Mouse (Mus musculus) forelimb bud, embryonic 11.5 days (tissue): ENCODE results near the gene Fam83f.
A peak's percentile ranks its signal among the peaks of the same experiment; 100 is the strongest.
"Not testable (repeated sequence)": the region's sequence is repeated elsewhere in the genome, so short reads cannot be mapped to it uniquely, and the experiment has no call there.

Experiments
- DNase-seq: peaks from one replicate; pipeline ENCODE4 v3.0.0-alpha.2; 2012; ENCODE audit warnings: low read depth, low spot score

Gene Fam83f

DNA sequence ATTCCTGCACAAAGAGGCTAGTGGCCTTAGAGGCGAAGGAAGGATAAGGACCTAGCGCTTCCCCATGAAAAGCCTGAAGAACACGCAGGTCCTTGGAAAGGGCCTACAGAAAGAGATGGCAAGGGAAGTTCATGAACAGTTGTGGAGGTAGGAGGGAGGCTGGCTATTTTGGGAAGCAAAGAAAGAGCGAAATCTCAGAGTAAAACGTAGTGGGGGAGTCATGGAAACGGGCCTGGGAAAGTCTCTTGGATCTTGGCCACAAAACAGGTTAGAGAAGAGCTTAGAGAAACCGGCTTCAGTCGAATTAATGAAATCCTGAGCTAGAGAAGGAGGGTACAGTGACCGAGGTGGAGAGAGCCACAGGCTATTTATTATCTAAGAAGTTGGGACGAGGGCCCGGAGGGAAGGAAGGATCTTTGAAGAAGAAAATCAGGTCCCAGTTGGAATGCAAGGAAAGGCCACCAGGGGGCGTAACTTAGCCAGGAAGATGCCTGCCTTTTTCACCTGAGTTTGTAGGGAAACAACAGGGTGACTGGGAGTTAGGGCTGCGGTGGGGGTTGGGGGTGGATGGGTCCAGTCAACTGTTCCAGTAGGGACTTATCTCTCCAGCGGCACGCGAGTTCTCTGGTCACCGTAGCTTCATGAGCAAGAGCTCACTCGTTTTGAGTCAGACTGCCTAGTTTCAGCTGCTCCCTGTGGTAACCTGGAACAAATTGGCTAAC lies 34.3 kb downstream of the Fam83f start:
- peak; percentile 84 for DNase-seq

DNA sequence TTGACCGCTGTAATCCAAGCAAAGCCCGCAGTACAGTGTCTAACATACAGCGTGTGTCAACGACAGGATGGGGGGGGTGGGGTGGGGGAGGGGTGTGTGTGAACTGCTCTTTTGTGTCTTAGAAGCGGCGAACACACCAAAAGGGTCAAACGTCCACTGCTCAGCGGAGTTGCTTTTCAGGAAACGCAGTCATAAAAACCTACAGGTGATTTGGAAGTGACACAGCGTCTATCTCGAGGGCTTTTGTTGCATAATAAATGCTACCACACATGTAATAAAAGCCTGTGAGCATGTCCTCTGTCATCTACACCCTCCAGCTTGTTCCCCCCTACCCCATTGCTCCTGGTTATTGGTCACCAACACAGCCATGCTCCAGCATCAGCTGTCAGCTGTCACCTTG lies 34.9 kb downstream of the Fam83f start:
- DNase-seq = no peak

DNA sequence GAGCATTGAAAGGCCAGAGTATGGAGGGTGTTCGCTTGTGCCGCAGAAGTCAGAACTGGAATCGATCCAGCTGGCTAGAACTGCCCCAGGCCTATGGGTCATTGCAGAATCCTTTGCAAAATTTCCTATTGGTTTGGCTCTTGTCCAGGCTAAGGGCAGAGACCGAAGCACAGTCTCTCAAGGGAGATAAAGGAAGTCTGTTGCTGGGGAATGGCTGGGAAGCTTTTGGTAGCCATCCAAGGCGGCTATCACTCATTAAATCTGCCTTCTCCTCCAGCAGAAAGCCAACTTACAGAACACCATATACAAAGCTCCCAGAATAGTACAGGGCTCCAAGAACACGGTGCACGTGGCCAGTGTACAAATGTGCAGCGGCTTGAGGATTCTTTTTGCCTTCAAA lies 35.4 kb downstream of the Fam83f start:
- no peak for DNase-seq

DNA sequence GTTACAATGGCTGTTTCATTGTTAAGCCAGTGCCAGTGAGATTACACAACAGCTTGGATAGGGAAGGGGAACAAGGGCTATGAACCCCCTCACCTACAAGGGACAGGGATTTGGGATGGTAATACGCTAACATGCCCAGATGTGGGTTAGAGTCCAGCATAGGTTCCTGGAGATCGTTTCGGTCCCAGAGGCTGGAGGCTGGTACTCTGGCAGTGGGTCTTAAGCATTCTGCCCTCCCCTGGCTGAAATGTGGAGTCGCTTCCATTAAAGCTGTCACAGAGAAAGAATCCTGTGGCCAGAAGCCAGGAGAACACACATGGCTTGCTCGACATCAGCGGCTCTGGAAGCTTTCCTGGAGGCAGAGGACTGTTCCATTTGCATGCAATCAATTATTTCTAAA lies 37.9 kb downstream of the Fam83f start:
- no peak for DNase-seq

DNA sequence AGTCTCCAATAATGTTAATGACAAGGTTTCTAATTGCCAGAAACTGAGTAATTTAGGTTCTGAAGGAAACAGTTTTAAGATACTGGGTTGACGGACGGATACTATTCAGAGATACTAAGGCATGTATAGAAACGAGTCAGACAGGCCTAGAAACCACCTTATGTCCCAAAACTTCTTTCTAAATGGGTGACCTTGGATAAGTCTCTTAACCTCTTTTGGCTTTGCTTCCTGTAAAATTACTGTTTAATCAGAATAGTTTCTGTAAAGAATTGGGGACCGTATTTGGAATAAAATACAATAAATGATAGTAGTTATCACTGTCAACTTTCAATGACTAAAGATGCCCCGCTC lies 38.6 kb downstream of the Fam83f start:
- no peak for DNase-seq

DNA sequence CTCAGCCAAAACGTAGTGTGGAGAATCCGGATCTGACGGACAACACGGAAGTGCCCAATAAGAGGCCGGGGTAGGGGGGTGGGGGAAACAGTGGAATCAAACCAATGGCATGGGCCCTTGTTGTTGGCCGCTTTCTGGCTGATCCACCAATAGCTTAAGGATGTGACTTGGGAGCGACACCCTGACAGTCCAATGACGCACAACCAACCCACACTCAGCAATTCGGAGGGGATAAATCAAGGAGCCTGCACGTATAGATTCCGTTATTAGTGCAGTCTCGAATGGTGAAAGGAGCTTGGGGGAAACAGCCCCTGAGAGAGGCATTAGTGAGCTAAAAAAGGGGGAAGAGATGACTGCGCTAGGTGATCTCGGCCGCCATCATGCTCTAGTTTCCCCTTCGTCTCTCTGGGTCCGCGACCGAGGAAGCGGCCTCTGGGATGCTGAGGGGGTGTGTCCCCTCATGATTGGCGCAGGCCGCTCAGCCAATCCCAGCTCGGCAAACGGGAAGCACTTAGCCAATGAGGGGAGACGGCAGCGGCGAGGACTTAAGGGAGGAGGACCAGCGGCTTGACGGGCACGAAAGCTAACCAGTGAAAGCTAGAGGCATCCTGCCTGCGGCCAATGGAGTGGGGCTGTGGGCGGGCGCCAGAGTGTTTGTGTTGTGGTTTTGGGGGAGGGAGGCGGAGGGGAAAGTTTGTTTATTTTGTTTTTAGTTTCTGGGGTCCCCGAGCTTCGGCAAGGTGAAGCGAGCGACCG lies 39.1 kb downstream of the Fam83f start, which contains the start of gene Tnrc6b:
Tnrc6b (plus strand) TSS at position 706 of the 756 bp plus-strand sequence.
- DNase-seq = peak; percentile 99

DNA sequence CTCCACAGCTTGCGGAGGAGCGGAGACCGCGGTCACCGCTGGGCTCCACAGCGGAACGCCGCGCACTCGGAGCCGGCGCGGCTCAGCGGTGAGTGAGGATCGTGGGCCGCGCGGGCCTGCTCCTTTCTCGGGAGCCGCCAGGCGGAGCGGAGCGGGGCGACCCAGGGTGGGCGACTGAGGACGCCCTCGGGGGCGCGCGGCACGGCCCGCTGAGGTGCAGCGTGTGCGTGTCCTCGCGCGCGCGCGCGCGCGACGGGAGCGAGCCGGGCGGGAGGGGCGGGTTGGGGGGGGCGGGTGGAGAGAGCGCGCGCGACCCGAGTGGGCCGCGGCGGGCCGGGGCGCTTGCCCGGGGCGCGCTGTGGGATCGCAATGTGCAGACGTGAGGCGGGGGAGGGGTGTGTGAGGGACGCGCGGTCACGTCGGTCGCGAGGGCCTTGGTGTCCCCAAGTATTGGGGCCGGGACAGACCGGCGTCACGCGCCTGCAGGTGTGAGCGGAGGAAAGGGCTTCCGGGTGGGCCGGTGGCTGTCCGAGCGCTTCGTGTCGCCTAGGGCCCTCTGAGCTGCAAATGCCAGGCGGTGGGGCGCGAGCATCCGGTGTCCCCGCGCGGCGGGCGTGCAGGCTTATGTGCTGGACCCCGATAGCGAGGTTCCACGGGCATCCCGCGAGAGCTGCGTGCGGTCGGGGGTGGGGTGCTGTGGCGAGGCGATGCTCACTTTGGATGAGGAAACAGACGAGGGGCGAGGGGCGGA lies 39.9 kb downstream of the Fam83f start:
- peak; percentile 38 for DNase-seq

DNA sequence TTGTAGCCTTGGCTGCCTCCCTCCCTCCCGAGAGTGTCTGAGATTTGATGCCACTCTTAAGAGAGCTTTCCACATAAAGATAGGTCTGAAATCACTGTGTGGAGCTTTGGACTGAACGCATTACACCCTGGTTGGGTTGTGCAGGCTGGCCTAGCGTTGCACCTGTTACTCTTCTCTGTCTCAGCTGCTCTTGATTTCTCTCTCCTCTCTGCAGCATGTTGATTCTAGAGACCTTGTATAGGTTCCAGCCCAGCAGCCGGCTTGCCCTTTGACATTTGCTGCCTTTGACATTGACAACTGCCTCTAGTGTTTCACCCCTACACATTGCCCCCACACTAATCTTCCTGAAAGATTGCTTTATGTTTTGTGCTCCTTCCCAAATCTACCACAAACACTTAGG lies 42.7 kb downstream of the Fam83f start:
- DNase-seq = no peak

DNA sequence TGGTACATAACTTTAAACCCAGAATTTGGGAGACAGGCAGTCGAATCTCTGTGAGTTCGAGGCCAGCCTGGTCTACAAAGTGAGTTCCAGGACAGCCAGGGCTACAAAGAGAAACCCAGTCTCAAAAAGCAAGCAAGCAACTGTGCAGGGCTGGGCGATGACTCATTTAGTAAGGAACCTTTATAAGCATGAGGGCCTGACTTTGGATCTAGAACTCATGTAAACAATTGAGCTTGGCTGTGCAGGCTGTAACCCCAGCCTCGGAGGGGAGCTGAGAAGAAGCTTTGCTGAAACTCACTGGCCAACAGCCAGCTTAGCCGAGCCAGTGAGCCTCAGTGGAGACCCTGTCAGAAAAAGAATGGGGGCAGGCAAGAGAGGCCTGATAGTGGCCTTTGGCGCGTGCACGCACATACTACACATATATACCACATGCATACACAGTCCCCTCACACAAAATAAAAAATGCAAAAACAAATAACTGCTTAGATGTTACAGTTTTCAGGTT lies 45.0 kb downstream of the Fam83f start:
- DNase-seq = no peak

DNA sequence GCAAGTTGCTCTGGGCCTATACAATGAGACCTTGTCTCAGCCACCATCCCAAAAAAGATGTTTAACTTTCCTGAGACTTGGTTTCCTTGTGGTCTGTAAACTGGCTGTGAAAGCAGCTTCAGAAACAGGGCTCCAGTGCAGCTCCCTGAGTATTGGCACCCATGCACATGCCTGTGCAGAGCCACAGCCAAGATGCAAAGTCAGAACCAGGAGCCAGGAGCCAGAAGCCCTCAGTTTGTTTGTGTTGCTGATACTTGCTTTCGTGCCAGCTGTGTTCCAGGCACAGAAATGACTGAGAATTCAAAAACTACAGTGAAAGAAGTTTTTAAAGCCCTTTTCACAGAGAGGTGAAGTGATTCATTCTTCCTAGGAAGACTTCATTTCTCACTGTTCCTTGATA lies 45.8 kb downstream of the Fam83f start:
- no peak for DNase-seq

DNA sequence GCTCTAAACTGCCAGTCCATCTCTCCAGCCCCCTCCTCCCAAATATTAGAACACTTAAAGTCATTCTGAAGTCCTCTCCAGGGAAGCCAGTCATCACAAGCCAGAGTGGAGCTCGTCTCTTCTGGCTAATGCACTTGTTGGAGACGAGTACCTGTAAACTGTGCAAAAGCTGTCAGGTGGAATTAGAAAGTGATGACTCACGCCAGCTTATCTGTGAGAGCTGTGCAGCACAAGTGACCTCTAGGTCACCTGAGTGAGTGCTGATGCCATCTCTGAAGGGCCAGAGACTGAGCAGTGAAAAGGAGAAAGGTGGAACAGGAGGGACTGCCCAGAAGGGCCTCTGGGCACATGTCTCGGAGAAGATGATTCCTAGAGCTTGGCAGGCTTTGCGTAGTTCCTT lies 48.6 kb downstream of the Fam83f start:
- no peak for DNase-seq

DNA sequence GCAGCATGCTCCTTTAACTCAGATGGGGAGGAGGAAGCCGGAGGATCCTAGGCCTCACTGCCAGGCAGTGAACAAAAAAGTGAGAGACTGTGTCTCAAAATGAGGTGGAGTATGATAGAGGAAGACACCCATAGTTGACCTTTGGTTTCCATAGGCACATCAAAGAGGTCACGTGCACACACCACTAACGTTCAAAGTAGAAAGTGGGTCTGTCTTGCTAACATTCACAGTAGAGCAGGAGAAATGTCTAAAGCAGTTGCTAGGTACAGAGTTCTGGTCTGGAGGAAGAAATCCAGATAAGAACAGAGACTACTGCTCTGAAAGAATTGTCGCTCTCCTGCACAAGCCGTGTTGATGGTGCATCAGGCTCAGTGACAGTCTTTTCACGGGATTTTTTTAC lies 50.2 kb downstream of the Fam83f start:
- DNase-seq = no peak

DNA sequence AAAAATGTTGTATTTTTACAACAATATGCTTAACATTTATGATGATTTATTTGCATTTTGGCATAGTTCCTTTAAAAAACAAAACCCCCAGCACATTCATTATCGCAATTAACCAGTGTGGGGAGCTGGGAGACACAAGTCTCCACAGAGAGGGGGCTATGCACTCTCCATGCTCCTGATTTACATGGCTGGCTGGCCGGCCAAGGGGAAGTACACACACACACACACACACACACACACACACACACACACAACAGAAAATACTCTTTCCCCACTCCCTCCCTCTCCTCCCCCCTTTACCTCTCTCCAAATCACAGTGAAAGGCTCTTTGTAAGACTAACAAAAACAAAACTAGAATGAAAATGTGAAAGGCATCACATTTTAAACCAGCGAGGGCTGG lies 50.7 kb downstream of the Fam83f start:
- DNase-seq = no peak

DNA sequence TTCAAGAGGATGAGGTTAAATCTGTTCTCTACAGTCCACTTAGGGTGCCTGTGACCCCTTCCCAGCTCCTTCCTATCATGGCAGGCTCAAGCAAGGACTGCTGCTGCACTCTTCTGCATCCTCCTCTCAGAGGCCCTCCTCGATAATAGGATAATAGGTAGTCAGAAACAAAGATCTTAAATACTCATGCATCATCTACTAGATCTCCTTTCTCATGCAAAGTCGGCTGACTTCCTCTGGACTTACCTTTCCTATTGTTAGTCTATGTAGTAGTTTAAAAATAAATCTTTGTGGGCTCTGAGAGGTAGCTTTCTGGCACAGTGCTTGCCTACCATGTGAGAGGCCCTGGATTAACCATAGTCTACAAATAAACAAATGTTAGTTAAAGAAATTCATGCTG lies 57.8 kb downstream of the Fam83f start:
- DNase-seq = no peak

DNA sequence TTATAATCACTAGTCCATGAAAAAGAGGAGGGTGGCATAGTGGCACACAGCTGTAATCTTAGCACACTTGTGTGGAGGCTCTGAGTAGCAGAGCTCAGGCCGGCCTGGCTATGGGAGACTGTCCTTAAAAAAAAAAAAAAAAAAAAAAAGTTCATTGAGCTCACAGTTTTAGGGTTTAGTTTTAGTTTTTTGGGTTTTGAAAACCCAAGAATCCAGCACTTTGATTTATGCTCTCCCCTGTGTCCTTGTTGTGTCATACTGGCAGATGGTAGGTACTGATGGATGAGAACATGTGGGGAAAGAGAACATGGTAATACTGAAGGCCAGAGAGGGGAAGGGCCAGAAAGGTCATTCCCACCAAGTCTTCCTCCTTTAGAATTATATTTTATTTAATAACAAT lies 59.4 kb downstream of the Fam83f start:
- no peak for DNase-seq

DNA sequence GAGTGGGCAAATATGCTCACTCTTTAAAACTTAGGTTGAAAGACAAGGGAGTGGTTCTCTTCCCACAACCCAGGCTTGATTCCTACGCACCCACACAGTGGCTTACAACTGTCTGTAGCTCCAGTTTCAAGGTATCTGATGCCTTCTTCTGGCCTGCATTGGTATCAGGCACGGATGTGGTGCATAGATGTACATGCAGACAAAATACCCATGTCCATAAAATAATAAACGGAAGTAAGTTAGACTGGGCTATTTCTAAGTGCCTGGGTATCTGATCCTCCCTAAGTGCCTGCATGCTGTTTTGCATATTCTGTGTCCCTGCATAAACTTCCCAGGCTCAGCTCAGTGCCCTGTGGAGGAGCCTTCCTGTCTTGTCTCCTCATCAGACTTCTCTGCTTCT lies 59.9 kb downstream of the Fam83f start:
- DNase-seq = no peak

DNA sequence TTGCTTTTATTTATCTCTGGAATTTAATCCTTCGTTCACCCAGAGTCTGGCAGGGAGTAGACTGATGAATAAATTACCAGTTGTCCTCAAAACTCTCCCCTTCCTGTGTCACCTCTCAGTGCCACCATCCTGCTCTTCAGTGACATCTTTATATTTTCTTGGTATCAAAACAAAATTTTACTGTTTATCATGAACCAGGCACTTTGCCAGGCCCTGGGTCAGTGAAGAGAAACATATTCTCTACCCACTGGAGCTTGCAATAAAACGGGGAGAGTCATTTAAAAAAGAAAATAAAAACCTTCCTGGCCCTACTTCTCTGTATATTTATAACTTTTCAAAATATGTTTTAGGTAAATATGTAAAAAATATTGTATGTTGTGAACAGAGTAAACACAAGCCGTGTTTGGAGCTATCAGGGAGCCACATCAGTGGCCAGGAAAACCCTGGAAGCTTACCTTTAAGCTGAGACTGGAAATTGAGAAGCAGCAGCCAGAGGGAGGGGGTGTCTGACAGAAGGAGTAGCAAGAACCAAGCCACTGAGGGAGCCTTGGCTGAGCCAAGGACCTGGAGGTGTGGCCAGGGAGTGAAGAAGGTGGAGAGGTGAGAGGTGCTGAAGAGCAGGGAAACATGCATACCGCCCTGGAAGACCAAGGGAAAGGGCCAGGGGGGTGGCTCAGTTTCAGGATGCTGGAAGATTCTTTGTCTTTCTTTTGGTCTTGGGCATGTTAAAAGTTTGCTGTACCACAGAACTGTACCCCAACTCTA lies 60.8 kb downstream of the Fam83f start:
- no peak for DNase-seq

DNA sequence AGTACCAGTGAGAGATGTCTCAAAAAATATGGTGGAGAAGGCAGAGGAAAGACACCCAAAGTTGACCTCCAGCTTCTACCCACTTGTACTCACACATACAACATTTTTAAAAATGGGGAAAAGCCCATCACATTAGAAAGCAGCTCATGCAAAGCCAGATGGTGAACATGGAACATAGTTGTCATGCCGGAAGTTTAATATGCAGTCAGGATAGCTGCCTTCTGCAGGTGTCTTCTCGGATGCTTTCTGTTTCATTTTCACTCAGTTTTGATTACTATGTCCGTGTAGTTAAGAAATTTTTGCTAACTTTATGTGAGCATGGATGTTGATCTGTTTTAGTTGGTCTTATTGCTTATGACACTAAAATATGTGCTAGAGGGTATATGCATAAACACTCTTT lies 63.7 kb downstream of the Fam83f start:
- no peak for DNase-seq

DNA sequence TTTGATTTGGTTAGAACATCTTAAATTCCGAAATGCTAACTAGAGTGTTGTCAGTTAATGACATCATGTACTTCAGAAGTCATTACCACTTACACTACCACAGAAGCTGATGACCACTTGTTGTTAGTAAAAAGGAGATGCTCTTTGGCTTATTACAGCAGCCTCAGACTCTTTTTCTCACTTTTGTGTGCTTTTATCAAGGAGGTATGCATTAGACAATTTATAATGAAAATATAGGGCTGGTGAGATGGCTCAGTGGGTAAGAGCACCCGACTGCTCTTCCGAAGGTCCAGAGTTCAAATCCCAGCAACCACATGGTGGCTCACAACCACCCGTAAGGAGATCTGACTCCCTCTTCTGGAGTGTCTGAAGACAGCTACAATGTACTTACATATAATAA lies 64.1 kb downstream of the Fam83f start:
- DNase-seq = not testable (repeated sequence)

DNA sequence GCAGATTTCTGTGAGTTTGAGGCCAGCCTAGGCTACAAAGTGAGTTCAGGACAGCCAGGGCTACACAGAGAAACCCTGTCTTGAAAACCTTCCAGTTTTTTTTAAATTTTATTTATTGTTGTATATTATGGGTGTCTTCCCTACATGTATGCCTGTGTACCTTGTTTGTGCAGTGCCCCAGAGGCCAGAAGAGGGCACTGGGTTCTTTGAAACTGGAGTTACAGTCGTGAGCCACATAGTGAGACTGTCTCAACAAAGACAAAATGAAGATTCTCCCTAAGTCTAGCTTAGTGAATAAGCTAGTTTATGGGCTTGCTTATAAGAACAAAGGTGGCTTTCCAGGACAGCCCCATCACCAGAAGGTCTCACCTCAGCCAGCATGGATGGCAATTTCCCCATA lies 64.9 kb downstream of the Fam83f start:
- DNase-seq = no peak

DNA sequence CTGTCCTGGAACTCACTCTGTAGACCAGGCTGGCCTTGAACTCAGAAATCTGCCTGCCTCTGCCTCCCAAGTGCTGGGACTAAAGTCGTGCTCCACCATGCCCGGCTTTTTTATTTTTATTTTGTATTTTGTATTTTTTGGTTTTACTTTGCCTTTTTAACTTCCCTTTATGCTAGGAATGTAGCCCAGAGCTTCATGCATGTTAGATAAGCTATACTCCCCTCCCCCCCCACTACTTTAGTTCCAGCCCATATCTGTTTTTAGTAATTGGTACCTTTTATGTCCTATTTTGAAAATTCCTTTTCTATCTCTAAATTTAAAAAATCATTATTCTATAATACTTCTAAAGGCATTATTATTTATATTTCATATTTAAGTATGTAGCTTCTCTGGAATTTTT lies 66.6 kb downstream of the Fam83f start:
- no peak for DNase-seq

DNA sequence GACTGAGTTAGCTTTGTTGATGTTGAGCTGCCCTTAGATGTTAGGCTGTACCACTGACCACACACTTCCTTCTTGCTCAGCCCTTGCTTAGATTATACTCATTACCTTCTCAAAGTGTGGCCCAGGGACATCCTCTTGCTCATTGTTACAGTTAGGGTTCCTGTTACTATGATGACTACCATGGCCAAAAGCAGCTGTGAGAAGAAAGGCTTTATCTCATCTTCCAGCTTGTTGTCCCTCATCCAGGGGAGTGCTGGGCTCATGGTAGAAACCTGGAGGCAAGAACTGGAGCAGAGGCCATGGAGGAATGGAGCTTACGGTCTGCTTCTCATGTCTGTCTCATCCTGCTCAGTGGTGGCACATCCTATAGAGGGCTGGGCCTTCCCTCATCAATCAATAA lies 68.3 kb downstream of the Fam83f start:
- DNase-seq = no peak
